Mouse (Mus musculus) CH12.LX (cell line): ENCODE measurements around the gene Dck. TPM values are rescaled to one million over a fixed set of nuclear protein-coding genes. Genes with fewer than 3 reads are reported as not detected.

Experiments used
- DNase-seq: peaks from one replicate; pipeline ENCODE4 v3.0.0-alpha.2; 2013; ENCODE audit errors: extremely low read depth
- H3K27ac ChIP-seq: 2 replicates; pipeline ENCODE4 v1.5.1; 2012; ENCODE audit warnings: low read depth, mild to moderate bottlenecking, control low read depth, moderate library complexity; ENCODE audit not compliant: insufficient read depth
- H3K27me3 ChIP-seq: replicated peaks from 2 replicates; pipeline ENCODE3; 2012; ENCODE audit warnings: inconsistent platforms
- H3K36me3 ChIP-seq, 2 experiments: replicated peaks in 1 of 2; 2 replicates each; pipeline versions ENCODE3 to v1.6.1; 2012; ENCODE audit warnings: inconsistent platforms in 1 of 2, low read length in 1 of 2, mild to moderate bottlenecking in 1 of 2, mixed read lengths in 1 of 2, moderate library complexity in 1 of 2; ENCODE audit not compliant: control insufficient read depth in 1 of 2, insufficient read depth in 1 of 2
- H3K4me1 ChIP-seq, 2 experiments: 2 replicates each; pipeline ENCODE4 v1.6.1; 2012; ENCODE audit warnings: inconsistent platforms in 1 of 2, moderate library complexity in 1 of 2; ENCODE audit not compliant: insufficient read depth in 2 of 2, control insufficient read depth in 1 of 2
- H3K4me2 ChIP-seq: 2 replicates; pipeline ENCODE4 v1.6.1; 2012; ENCODE audit warnings: low read depth, mild to moderate bottlenecking, control low read depth; ENCODE audit not compliant: poor library complexity, insufficient read depth, severe bottlenecking
- H3K4me3 ChIP-seq, 3 experiments: fragments of 150-350 bp in 1 of 3; sonication (generic) in 1 of 3; replicated peaks in 1 of 3; 2 replicates each; pipeline versions ENCODE3 to v1.5.1; 2011 to 2012; ENCODE audit warnings: low read depth in 2 of 3, low read length in 2 of 3, mild to moderate bottlenecking in 2 of 3, moderate library complexity in 2 of 3, control low read depth in 1 of 3, improper control_type of control experiment in 1 of 3, inconsistent platforms in 1 of 3, mixed read lengths in 1 of 3; ENCODE audit not compliant: poor library complexity in 1 of 3
- H3K79me2 ChIP-seq: replicated peaks from 2 replicates; pipeline ENCODE4 v1.6.1; 2012; ENCODE audit warnings: mild to moderate bottlenecking, moderate library complexity; ENCODE audit not compliant: control insufficient read depth, poor library complexity, insufficient read depth, severe bottlenecking; ENCODE audit errors: extremely low read depth
- H3K9ac ChIP-seq: 2 replicates; pipeline ENCODE4 v1.6.1; 2012; ENCODE audit warnings: low read depth, mild to moderate bottlenecking, control low read depth, moderate library complexity; ENCODE audit not compliant: insufficient read depth
- H3K9me3 ChIP-seq: replicated peaks from 2 replicates; pipeline ENCODE3; 2012; ENCODE audit warnings: low read length, inconsistent platforms, mixed read lengths
- ELF1 ChIP-seq: IDR thresholded peaks from 2 replicates; pipeline ENCODE4 v1.6.1; 2014; ENCODE audit warnings: low read depth, mild to moderate bottlenecking, inconsistent platforms, low read length, improper control_type of control experiment
- IRF4 ChIP-seq: IDR thresholded peaks from 2 replicates; pipeline ENCODE4 v1.6.1; 2014; ENCODE audit warnings: low read depth, mild to moderate bottlenecking, inconsistent platforms, low read length, improper control_type of control experiment
- JUND ChIP-seq: conservative IDR thresholded peaks from 2 replicates; pipeline ENCODE4 v1.6.1; 2011; ENCODE audit warnings: low read depth, low read length, improper control_type of control experiment
- KAT2A ChIP-seq: IDR thresholded peaks from 2 replicates; pipeline ENCODE4 v1.6.1; 2012; ENCODE audit warnings: low read length, improper control_type of control experiment, inconsistent platforms; ENCODE audit not compliant: insufficient replicate concordance
- MXI1 ChIP-seq: IDR thresholded peaks from 2 replicates; pipeline ENCODE4 v1.6.1; 2011; ENCODE audit warnings: mild to moderate bottlenecking, low read depth, low read length, improper control_type of control experiment
- NELFE ChIP-seq: IDR thresholded peaks from 2 replicates; pipeline ENCODE4 v1.6.1; 2011; ENCODE audit warnings: low read depth, low read length, improper control_type of control experiment
- RCOR1 ChIP-seq: conservative IDR thresholded peaks from 2 replicates; pipeline ENCODE4 v1.6.1; 2012; ENCODE audit warnings: low read depth, mild to moderate bottlenecking, inconsistent platforms, low read length, improper control_type of control experiment
- TCF12 ChIP-seq: IDR thresholded peaks from 2 replicates; pipeline ENCODE4 v1.6.1; 2014; ENCODE audit warnings: low read depth, mild to moderate bottlenecking, inconsistent platforms, low read length, improper control_type of control experiment
- ZKSCAN1 ChIP-seq: IDR thresholded peaks from 2 replicates; pipeline ENCODE4 v1.6.1; 2012; ENCODE audit warnings: low read depth, inconsistent platforms, low read length, improper control_type of control experiment, borderline replicate concordance
- dilution Hi-C: fragments of 300-500 bp; cut with MboI; formaldehyde crosslinking; loops from 2 replicates; pipeline ENCODE4 v1.14.3; 2020; ENCODE audit warnings: low sequenced_read_pairs; ENCODE audit not compliant: extremely low pct_unique_long_range_greater_than_20kb, extremely low pct_ligation_motif_present
- in situ Hi-C: fragments of 300-500 bp; cut with MboI; formaldehyde crosslinking; loops from 3 replicates; pipeline ENCODE4 v1.14.3; 2019; ENCODE audit warnings: low sequenced_read_pairs, low pct_ligation_motif_present, low pct_unique_long_range_greater_than_20kb, mixed read lengths
- polyA plus RNA-seq: library from polyadenylated mRNA; unstranded; fragments of >175 nt; gene quantifications from 2 replicates; pipeline ENCODE4 v1.2.1, GENCODE M21; 2012; ENCODE audit warnings: low read depth; ENCODE audit not compliant: insufficient read length
- total RNA-seq, 2 experiments: library from RNA; depleted of rRNA; stranded (reverse); fragments of 300-350 nt in 1 of 2; fragments of >200 nt in 1 of 2; gene quantifications; 2 replicates each; pipeline ENCODE4 v1.2.3; 2012 to 2014

Dck gene
- total and polyA plus RNA-seq, 3 experiments, result 13.7 to 33.9 (median 25.5) TPM

DNA sequence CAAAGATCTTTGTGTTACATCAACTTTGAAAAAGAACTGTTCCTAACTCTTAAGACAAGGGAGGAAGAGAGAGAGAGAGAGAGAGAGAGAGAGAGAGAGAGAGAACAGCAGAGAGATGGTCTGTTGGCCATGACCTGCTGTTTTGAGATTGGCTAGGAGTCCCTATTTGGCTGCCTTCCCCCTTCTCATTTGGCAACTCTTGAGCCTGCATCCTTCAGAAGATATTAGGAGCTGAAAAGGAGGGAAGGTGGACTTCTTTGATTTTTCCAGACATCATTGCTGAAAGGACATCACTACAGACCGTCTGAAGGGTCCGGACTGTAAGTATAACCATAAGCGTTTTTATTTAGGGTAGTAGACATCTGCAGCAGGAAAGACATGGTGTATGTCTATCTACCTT, 28.9 kb downstream of the Dck start:
- no peaks in the 10 kb centered on the region for H3K79me2 ChIP-seq
- H3K4me2 ChIP-seq, result no peak overlapping the region
- H3K9me3 ChIP-seq, result no peaks in the 10 kb centered on the region
- dilution Hi-C loops (no loop called here), in situ Hi-C loops (no loop called here)
- H3K36me3 ChIP-seq, result no peaks in the 10 kb centered on the region
- H3K4me3 ChIP-seq, result no peak overlapping the region
- TF ChIP-seq TCF12 (no peak), ZKSCAN1 (no peak), MXI1 (no peak), IRF4 (no peak)
- 0 out of 4 replicates have a peak, but pooled peaks cover 0 to 3% of the 10 kb centered on the region in 2 experiments for H3K4me1 ChIP-seq
- DNase-seq, result no peak
- H3K27ac ChIP-seq, result no peak overlapping the region
- H3K9ac ChIP-seq, result no peak overlapping the region
- no peaks in the 10 kb centered on the region for H3K27me3 ChIP-seq

DNA sequence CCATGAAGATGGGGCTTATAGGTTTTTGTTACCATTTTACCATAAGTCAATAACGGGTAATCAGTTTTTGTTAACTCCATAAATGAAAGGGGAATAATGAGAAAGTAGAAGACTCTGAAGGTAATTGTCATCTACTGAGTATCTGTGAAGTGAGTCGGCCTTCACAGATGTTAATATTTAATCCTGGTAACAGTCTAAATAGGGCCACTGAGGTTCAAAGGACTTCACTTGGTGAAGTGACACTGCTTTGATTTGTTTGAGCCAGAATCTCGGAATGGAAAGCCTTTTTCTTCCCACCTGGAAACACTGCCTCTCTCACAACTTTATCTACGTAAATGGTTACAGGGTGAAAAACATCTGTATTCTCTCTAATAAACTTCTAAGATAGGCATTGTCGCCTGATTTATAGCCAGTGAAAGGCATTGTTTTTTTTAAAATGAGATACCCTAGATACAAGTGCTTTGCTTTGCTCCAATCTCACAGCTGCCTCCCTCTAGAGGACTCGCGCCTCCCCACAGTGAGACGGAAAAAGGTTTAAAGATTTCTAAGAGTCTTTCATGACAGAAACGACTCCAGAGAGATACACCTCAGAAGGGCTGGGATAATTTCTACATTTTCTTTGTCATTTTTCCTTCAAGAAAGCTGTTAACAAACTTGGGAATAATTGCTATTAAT, 31.3 kb downstream of the Dck start:
- H3K4me3 ChIP-seq, result no peak overlapping the region
- H3K4me2 ChIP-seq, result no peak overlapping the region
- H3K79me2 ChIP-seq, result no peaks in the 10 kb centered on the region
- no peak overlapping the region for H3K27ac ChIP-seq
- H3K36me3 ChIP-seq, result no peaks in the 10 kb centered on the region
- no peaks in the 10 kb centered on the region for H3K27me3 ChIP-seq
- no peak for DNase-seq
- no peak for TF ChIP-seq ZKSCAN1
- TF ChIP-seq, all 38 proteins: peak for 0
- no peak overlapping the region for H3K9ac ChIP-seq
- in situ Hi-C loops (no loop called here), dilution Hi-C loops (no loop called here)
- H3K9me3 ChIP-seq, result no peaks in the 10 kb centered on the region
- H3K4me1 ChIP-seq, result no peaks in the 10 kb centered on the region

DNA sequence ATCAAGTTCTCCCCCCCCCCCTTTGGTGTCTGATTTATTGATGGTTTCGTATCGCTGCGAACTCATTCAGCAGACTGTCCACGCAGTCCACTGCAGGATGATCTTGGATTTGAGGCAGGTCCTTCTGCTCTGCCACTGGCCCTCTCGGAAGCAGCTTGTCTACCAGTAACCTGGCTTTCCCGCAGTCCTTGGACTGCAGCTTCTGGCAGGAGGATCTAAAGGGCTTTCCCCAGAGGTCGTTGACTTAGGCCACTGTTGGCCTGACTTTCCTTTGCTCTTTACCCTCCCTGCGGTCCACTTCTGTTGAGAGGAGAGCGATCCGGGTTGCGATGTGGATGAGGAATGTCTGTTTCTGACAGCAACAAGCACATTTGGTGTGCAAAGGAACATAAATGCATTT, 31.8 kb downstream of the Dck start:
- dilution Hi-C loops (no loop called here), in situ Hi-C loops (no loop called here)
- H3K4me3 ChIP-seq, result no peak overlapping the region
- H3K9me3 ChIP-seq, result no peaks in the 10 kb centered on the region
- no peak overlapping the region for H3K9ac ChIP-seq
- no peaks in the 10 kb centered on the region for H3K4me1 ChIP-seq
- DNase-seq, result no peak
- H3K79me2 ChIP-seq, result no peaks in the 10 kb centered on the region
- H3K36me3 ChIP-seq, result no peaks in the 10 kb centered on the region
- H3K27ac ChIP-seq, result no peak overlapping the region
- H3K4me2 ChIP-seq, result no peak overlapping the region
- no peaks in the 10 kb centered on the region for H3K27me3 ChIP-seq
- TF ChIP-seq ELF1 (no peak), NELFE (no peak), KAT2A (no peak), JUND (no peak), RCOR1 (no peak)
